Mouse (Mus musculus): ENCODE measurements around the gene Tmod3. TPM values are rescaled to one million over a fixed set of nuclear protein-coding genes. Genes with fewer than 3 reads are reported as not detected.

The Tmod3 gene
- 74.6 and 81.0 TPM in 2 replicates for polyA plus RNA-seq (2016; fragmentation: Nextera tagmentation; extraction: Ambion mirVana)

- 2% methylated on average over 21 of the region's 21 CpGs for WGBS
- peak within 1 kb of the TSS; percentile 88 for H3K4me3 ChIP-seq
- no peaks in the 10 kb centered on the region for H3K36me3 ChIP-seq
- H3K9ac ChIP-seq: peak within 1 kb of the TSS; percentile 91
- peak within 1 kb of the TSS; percentile 90 for H3K4me2 ChIP-seq
- peak; percentile 98 for ATAC-seq (ENCODE audit: insufficient number of reproducible peaks, low FRiP score)
- peaks cover 12% of the 10 kb centered on the region for H3K4me1 ChIP-seq (replicated peaks)
- H3K9me3 ChIP-seq (replicated peaks): no peaks in the 10 kb centered on the region
- H3K27ac ChIP-seq (ENCODE audit: poor library complexity, severe bottlenecking): peak within 1 kb of the TSS; percentile 90
- no peaks in the 10 kb centered on the region for H3K27me3 ChIP-seq (replicated peaks)
Observed at GRCm38 (mm10) chr9:75559512-75560012, at the start of gene Tmod3. Gene Tmod3 (minus strand): TSS chr9:75559657.

- Histone ChIP-seq H3K9ac (no peak overlapping the region), H3K36me3 (no peaks in the 10 kb centered on the region), H3K4me1 (replicated peaks) (no peaks in the 10 kb centered on the region), H3K27me3 (replicated peaks) (peaks cover 5% of the 10 kb centered on the region; the same call in 1 of the 2 replicates), H3K9me3 (replicated peaks) (no peaks in the 10 kb centered on the region), H3K4me2 (no peak overlapping the region), H3K27ac (ENCODE audit: poor library complexity, severe bottlenecking) (no peak overlapping the region), H3K4me3 (no peak overlapping the region)
- no peak for ATAC-seq (ENCODE audit: insufficient number of reproducible peaks, low FRiP score)
- WGBS: 90% methylated on average over 4 of the region's 4 CpGs
Observed at GRCm38 (mm10) chr9:75607496-75607895, 48.0 kb upstream of the Tmod3 start.

- 0 out of 2 replicates have a peak overlapping the region, but pooled peaks have one; percentile 12 for H3K4me3 ChIP-seq
- H3K9me3 ChIP-seq (replicated peaks): no peaks in the 10 kb centered on the region
- H3K4me1 ChIP-seq (replicated peaks): peaks cover 13% of the 10 kb centered on the region
- H3K36me3 ChIP-seq: no peaks in the 10 kb centered on the region
- 0 out of 2 replicates have a peak overlapping the region, but pooled peaks have one; percentile 2 for H3K27ac ChIP-seq (ENCODE audit: poor library complexity, severe bottlenecking)
- H3K4me2 ChIP-seq: peak overlapping the region; percentile 51
- H3K27me3 ChIP-seq (replicated peaks): no peaks in the 10 kb centered on the region; the same call in 1 of the 2 replicates
- 43% methylated on average over 12 of the region's 12 CpGs for WGBS
- H3K9ac ChIP-seq: no peak overlapping the region
- 0 out of 2 replicates have a peak, but pooled peaks have one; percentile 33 for ATAC-seq (ENCODE audit: insufficient number of reproducible peaks, low FRiP score)
Observed at GRCm38 (mm10) chr9:75601510-75601909, 42.1 kb upstream of the Tmod3 start.

GRCm38 (mm10) chr9:75600166-75600934 is 40.9 kb upstream of the Tmod3 start:
- Histone ChIP-seq H3K36me3 (no peaks in the 10 kb centered on the region), H3K27ac (ENCODE audit: poor library complexity, severe bottlenecking) (no peak overlapping the region), H3K9me3 (replicated peaks) (no peaks in the 10 kb centered on the region), H3K27me3 (replicated peaks) (no peaks in the 10 kb centered on the region; the same call in 1 of the 2 replicates), H3K4me1 (replicated peaks) (peaks cover 13% of the 10 kb centered on the region), H3K4me3 (no peak overlapping the region), H3K9ac (no peak overlapping the region), H3K4me2 (no peak overlapping the region)
- WGBS: 66% methylated on average over 7 of the region's 7 CpGs
- no peak for ATAC-seq (ENCODE audit: insufficient number of reproducible peaks, low FRiP score)

- peak; percentile 70; the same call in 1 of the 2 replicates for ATAC-seq (ENCODE audit: insufficient number of reproducible peaks, low FRiP score)
- Histone ChIP-seq H3K4me1 (replicated peaks) (peaks cover 13% of the 10 kb centered on the region), H3K9me3 (replicated peaks) (no peaks in the 10 kb centered on the region), H3K9ac (no peak overlapping the region), H3K36me3 (no peaks in the 10 kb centered on the region), H3K27me3 (replicated peaks) (no peaks in the 10 kb centered on the region; the same call in 1 of the 2 replicates), H3K4me2 (no peak overlapping the region), H3K27ac (ENCODE audit: poor library complexity, severe bottlenecking) (0 out of 2 replicates have a peak overlapping the region, but pooled peaks have one; percentile 33), H3K4me3 (no peak overlapping the region)
- WGBS: 34% methylated on average over 5 of the region's 5 CpGs
Observed at GRCm38 (mm10) chr9:75599191-75599841, 39.9 kb upstream of the Tmod3 start.

GRCm38 (mm10) chr9:75597596-75597995 is 38.1 kb upstream of the Tmod3 start:
- H3K9me3 ChIP-seq (replicated peaks): no peaks in the 10 kb centered on the region
- no peak overlapping the region for H3K27ac ChIP-seq (ENCODE audit: poor library complexity, severe bottlenecking)
- WGBS: 67% methylated on average over 4 of the region's 4 CpGs
- H3K4me1 ChIP-seq (replicated peaks): peaks cover 13% of the 10 kb centered on the region
- no peak overlapping the region for H3K9ac ChIP-seq
- ATAC-seq (ENCODE audit: insufficient number of reproducible peaks, low FRiP score): no peak
- no peaks in the 10 kb centered on the region; the same call in 1 of the 2 replicates for H3K27me3 ChIP-seq (replicated peaks)
- no peak overlapping the region for H3K4me3 ChIP-seq
- H3K36me3 ChIP-seq: no peaks in the 10 kb centered on the region
- no peak overlapping the region for H3K4me2 ChIP-seq

GRCm38 (mm10) chr9:75597036-75597435 is 37.6 kb upstream of the Tmod3 start:
- no peak for ATAC-seq (ENCODE audit: insufficient number of reproducible peaks, low FRiP score)
- no peak overlapping the region for H3K4me2 ChIP-seq
- no peak overlapping the region for H3K4me3 ChIP-seq
- no peak overlapping the region for H3K9ac ChIP-seq
- H3K36me3 ChIP-seq: no peaks in the 10 kb centered on the region
- H3K4me1 ChIP-seq (replicated peaks): peaks cover 13% of the 10 kb centered on the region
- H3K27me3 ChIP-seq (replicated peaks): no peaks in the 10 kb centered on the region; the same call in 1 of the 2 replicates
- no peak overlapping the region for H3K27ac ChIP-seq (ENCODE audit: poor library complexity, severe bottlenecking)
- WGBS: 85% methylated on average over 13 of the region's 13 CpGs
- no peaks in the 10 kb centered on the region for H3K9me3 ChIP-seq (replicated peaks)

- Histone ChIP-seq H3K36me3 (no peaks in the 10 kb centered on the region), H3K4me1 (replicated peaks) (no peaks in the 10 kb centered on the region), H3K27ac (ENCODE audit: poor library complexity, severe bottlenecking) (no peak overlapping the region), H3K9ac (no peak overlapping the region), H3K27me3 (replicated peaks) (no peaks in the 10 kb centered on the region; the same call in 1 of the 2 replicates), H3K4me2 (no peak overlapping the region), H3K4me3 (no peak overlapping the region), H3K9me3 (replicated peaks) (no peaks in the 10 kb centered on the region)
- ATAC-seq (ENCODE audit: insufficient number of reproducible peaks, low FRiP score): no peak
- WGBS: 74% methylated on average over 5 of the region's 5 CpGs
Observed at GRCm38 (mm10) chr9:75593481-75593880, 34.0 kb upstream of the Tmod3 start.

- no peaks in the 10 kb centered on the region for H3K27me3 ChIP-seq (replicated peaks)
- H3K9me3 ChIP-seq (replicated peaks): no peaks in the 10 kb centered on the region
- 77% methylated on average over 15 of the region's 15 CpGs for WGBS
- no peak for ATAC-seq (ENCODE audit: insufficient number of reproducible peaks, low FRiP score)
- no peaks in the 10 kb centered on the region for H3K4me1 ChIP-seq (replicated peaks)
- H3K9ac ChIP-seq: no peak overlapping the region
- no peak overlapping the region for H3K4me2 ChIP-seq
- H3K4me3 ChIP-seq: no peak overlapping the region
- no peak overlapping the region for H3K27ac ChIP-seq (ENCODE audit: poor library complexity, severe bottlenecking)
- H3K36me3 ChIP-seq: no peaks in the 10 kb centered on the region
Observed at GRCm38 (mm10) chr9:75589850-75590790, 30.7 kb upstream of the Tmod3 start.

- H3K27ac ChIP-seq (ENCODE audit: poor library complexity, severe bottlenecking): no peak overlapping the region
- WGBS: 45% methylated on average over 7 of the region's 7 CpGs
- no peaks in the 10 kb centered on the region for H3K27me3 ChIP-seq (replicated peaks)
Observed at GRCm38 (mm10) chr9:75581694-75582350, 22.4 kb upstream of the Tmod3 start.

More at GRCm38 (mm10) chr9:75581694-75582350, 22.4 kb upstream of the Tmod3 start:
- Histone ChIP-seq H3K36me3 (no peaks in the 10 kb centered on the region), H3K4me2 (no peak overlapping the region), H3K4me1 (replicated peaks) (no peaks in the 10 kb centered on the region), H3K9ac (no peak overlapping the region), H3K4me3 (no peak overlapping the region), H3K9me3 (replicated peaks) (no peaks in the 10 kb centered on the region)
- ATAC-seq (ENCODE audit: insufficient number of reproducible peaks, low FRiP score): no peak

Measured in heart, embryonic 12.5 days (tissue).